Mouse (Mus musculus) lung, embryonic 16.5 days (tissue): ENCODE data around the gene Olfr1178. TPM values are rescaled to one million over a fixed set of nuclear protein-coding genes. Genes with fewer than 3 reads are reported as not detected.

Source experiments
- ATAC-seq: fragments of 200-750 bp; cut with Nextera tagmentation; 2 replicates; pipeline ENCODE4 v1.8.0; 2017; ENCODE audit warnings: low read depth, mild to moderate bottlenecking, moderate library complexity
- H3K27ac ChIP-seq: fragments of 300-500 bp; sonication (generic); 2 replicates; pipeline ENCODE4 v1.5.1; 2014; ENCODE audit warnings: mild to moderate bottlenecking, control low read depth, low read length
- H3K27me3 ChIP-seq: fragments of 300-500 bp; sonication (generic); 2 replicates; pipeline ENCODE4 v1.6.1; 2014; ENCODE audit warnings: low read depth, low read length, mixed read lengths; ENCODE audit not compliant: control insufficient read depth, insufficient read depth
- H3K36me3 ChIP-seq: fragments of 300-500 bp; sonication (generic); 2 replicates; pipeline ENCODE4 v1.6.1; 2014; ENCODE audit warnings: low read length; ENCODE audit not compliant: control insufficient read depth, insufficient read depth
- H3K4me1 ChIP-seq: fragments of 300-500 bp; sonication (generic); replicated peaks from 2 replicates; pipeline ENCODE4 v1.6.1; 2014; ENCODE audit warnings: low read length, mixed read lengths; ENCODE audit not compliant: control insufficient read depth, insufficient read depth
- H3K4me2 ChIP-seq: fragments of 300-500 bp; sonication (generic); 2 replicates; pipeline ENCODE4 v1.6.1; 2014; ENCODE audit warnings: low read depth, low read length, control low read depth
- H3K4me3 ChIP-seq: fragments of 300-500 bp; sonication (generic); 2 replicates; pipeline ENCODE4 v1.5.1; 2014; ENCODE audit warnings: mild to moderate bottlenecking, low read length, control low read depth
- H3K9ac ChIP-seq: fragments of 300-500 bp; sonication (generic); 2 replicates; pipeline ENCODE4 v1.6.1; 2014; ENCODE audit warnings: low read length, control low read depth
- H3K9me3 ChIP-seq: fragments of 300-500 bp; sonication (generic); 2 replicates; pipeline ENCODE4 v1.6.1; 2016; ENCODE audit warnings: low read length; ENCODE audit not compliant: control insufficient read depth
- WGBS: fragments of 180-500 bp; shearing (Covaris S2); extraction: QIAGEN DNeasy Blood & Tissue Kit; methylation state at CpG from one replicate; pipeline ENCODE4 v1.1.7; 2014; 5-methylcytosine and 5-hydroxymethylcytosine counted together
- polyA plus RNA-seq: library from polyadenylated mRNA; unstranded; fragments of >200 nt; fragmentation: Nextera tagmentation; extraction: Ambion mirVana; gene quantifications from 2 replicates; pipeline ENCODE4 v1.2.1, GENCODE M21; 2015

Gene Olfr1178
- not detected in 2 replicates for polyA plus RNA-seq

DNA sequence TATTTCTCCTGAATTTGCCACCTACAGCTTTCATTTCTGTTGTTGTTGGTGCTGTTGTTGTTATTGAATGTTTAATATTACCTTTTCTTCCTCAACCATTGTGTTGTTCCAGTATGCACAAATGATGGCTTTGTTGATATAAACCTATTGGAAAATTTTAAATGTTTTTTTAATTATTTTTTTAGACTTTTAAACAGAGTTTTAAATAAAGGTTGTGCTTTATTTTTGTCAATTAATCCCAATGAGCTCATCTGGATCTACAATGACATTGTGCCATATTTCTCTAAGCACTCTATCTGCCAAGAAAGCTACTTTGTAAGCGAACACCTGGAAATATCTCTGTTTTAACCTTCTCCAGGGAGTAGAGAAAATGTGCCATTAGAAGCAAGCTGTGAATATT lies at the start of gene Olfr1178:
Gene Olfr1178, plus strand, starts transcription at position 301 of the 400 bp plus-strand sequence.
- Histone ChIP-seq H3K27me3 (no peaks in the 10 kb centered on the region), H3K4me3 (no peak within 1 kb of the TSS), H3K4me1 (no peaks in the 10 kb centered on the region), H3K9ac (no peak within 1 kb of the TSS), H3K9me3 (no peaks in the 10 kb centered on the region), H3K36me3 (no peaks in the 10 kb centered on the region), H3K27ac (no peak within 1 kb of the TSS), H3K4me2 (no peak within 1 kb of the TSS)
- 82% methylated on average over 1 of the region's 1 CpGs for WGBS
- no peak for ATAC-seq

DNA sequence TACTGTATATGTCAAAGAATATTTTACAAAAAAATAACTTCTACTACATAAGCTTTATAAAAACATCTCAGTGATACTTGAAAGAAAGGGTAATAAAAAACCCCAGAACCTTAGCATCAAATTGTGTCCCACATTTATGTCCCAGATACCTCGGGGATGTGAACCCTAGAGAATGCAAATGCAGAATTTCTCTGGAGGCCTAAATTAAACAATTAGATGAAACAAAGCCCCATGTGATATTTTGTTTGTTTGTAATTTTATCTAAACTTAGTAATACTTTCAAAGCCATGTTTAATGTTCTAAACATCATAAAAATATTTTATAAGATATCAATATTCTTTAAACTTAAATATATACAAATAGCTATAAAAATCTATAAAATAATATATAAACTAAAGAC lies 40.5 kb upstream of the Olfr1178 start, which contains the start of gene Olfr1177-ps:
Gene Olfr1177-ps, minus strand, starts transcription at position 101 of the 400 bp plus-strand sequence.
- WGBS, result 79% methylated on average over 1 of the region's 1 CpGs
- Histone ChIP-seq H3K4me1 (no peaks in the 10 kb centered on the region), H3K27ac (no peak within 1 kb of the TSS), H3K36me3 (no peaks in the 10 kb centered on the region), H3K4me2 (no peak within 1 kb of the TSS), H3K9ac (no peak within 1 kb of the TSS), H3K9me3 (no peaks in the 10 kb centered on the region), H3K4me3 (no peak within 1 kb of the TSS), H3K27me3 (no peaks in the 10 kb centered on the region)
- no peak for ATAC-seq

DNA sequence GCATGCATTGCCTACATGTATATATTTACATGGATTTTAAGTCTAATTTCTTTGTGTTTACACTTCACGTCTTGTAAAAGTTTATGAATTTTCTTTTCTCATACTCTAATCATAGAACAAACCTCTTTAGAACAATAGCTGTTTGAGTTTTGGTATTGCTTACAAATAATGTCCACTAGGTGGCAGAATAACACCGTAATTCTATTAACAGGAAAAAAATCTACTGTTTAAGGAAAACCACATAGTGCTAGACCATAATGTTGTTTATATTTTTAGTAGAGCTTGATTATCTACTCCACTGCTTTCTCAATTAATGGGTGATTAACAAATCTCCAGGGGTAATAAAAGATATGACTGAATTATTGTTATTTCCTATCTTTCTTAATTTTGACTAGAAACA lies 30.6 kb upstream of the Olfr1178 start:
- no peak overlapping the region for H3K4me2 ChIP-seq
- no peak overlapping the region for H3K9ac ChIP-seq
- no peak overlapping the region for H3K4me3 ChIP-seq
- ATAC-seq, result no peak
- no peaks in the 10 kb centered on the region for H3K4me1 ChIP-seq
- no peaks in the 10 kb centered on the region for H3K27me3 ChIP-seq
- no peaks in the 10 kb centered on the region for H3K9me3 ChIP-seq
- H3K36me3 ChIP-seq, result no peaks in the 10 kb centered on the region
- WGBS, result 0% methylated on average over 2 of the region's 2 CpGs
- no peak overlapping the region for H3K27ac ChIP-seq

DNA sequence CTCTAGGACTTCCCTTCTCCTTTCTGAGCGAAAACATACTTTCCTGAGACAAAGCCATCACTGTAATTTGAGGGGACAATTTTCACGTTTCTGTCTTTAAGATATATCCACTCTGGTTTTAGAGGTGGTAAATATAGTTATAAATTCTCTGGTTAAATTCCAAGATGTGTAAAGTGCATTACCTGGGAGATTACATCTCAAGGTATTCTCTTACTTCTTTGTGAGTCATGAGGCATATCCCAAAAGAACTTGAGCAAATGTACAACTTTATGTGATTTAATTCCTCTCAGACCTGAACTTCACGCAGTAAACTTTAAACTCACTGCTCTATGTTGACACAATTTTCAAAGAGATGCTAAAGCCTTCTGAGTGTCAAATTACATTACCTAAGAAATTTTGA lies 19.5 kb downstream of the Olfr1178 start, which contains the start of gene Olfr1179:
Gene Olfr1179, minus strand, starts transcription at position 101 of the 400 bp plus-strand sequence.
- Histone ChIP-seq H3K9me3 (no peaks in the 10 kb centered on the region), H3K4me2 (no peak within 1 kb of the TSS), H3K27me3 (no peaks in the 10 kb centered on the region), H3K36me3 (no peaks in the 10 kb centered on the region), H3K4me3 (no peak within 1 kb of the TSS), H3K9ac (no peak within 1 kb of the TSS), H3K4me1 (no peaks in the 10 kb centered on the region), H3K27ac (no peak within 1 kb of the TSS)
- ATAC-seq, result no peak
- WGBS, result 67% methylated on average over 3 of the region's 3 CpGs

- Histone ChIP-seq H3K4me3 (no peak within 1 kb of the TSS), H3K9ac (no peak within 1 kb of the TSS), H3K4me2 (no peak within 1 kb of the TSS), H3K4me1 (no peaks in the 10 kb centered on the region), H3K9me3 (no peaks in the 10 kb centered on the region), H3K27me3 (no peaks in the 10 kb centered on the region), H3K27ac (no peak within 1 kb of the TSS), H3K36me3 (no peaks in the 10 kb centered on the region)
- 69% methylated on average over 2 of the region's 2 CpGs for WGBS
- no peak for ATAC-seq
Observed at GRCm38 (mm10) chr2:88419051-88419450, 32.2 kb downstream of the Olfr1178 start, which contains the start of gene Olfr1180. Gene Olfr1180, minus strand, starts transcription at chr2:88419151.

GRCm38 (mm10) chr2:88426071-88426470 lies 39.2 kb downstream of the Olfr1178 start, which contains the start of gene Olfr1181:
Gene Olfr1181, minus strand, starts transcription at chr2:88426171.
- no peak for ATAC-seq

DNA sequence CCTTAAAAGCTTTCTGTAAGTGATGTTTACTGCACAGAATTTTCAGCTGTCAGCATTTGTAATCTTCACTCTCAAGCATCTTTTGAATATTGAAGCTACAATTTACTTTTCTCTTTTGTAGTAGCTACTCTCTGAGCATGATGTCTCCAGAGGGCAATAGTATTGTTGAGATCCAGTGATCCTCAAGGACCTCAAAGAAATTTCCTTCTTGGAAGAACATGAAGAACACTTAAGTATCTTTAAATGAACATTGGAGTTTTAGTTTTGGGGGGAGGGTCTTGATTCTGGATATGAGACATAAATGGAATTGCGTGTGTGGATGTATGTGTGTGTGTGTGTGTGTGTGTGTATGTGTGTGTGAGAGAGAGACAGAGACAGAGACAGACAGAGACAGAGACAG lies 62.2 kb downstream of the Olfr1178 start, which contains the start of gene Gm13757:
Gene Gm13757, minus strand, starts transcription at position 101 of the 400 bp plus-strand sequence.
- no peak within 1 kb of the TSS for H3K9ac ChIP-seq
- H3K4me2 ChIP-seq, result no peak within 1 kb of the TSS
- no peaks in the 10 kb centered on the region for H3K9me3 ChIP-seq
- H3K4me1 ChIP-seq, result no peaks in the 10 kb centered on the region
- H3K27me3 ChIP-seq, result no peaks in the 10 kb centered on the region
- no peak for ATAC-seq
- no peak within 1 kb of the TSS for H3K4me3 ChIP-seq
- no peak within 1 kb of the TSS for H3K27ac ChIP-seq
- WGBS, result 91% methylated on average over 1 of the region's 1 CpGs
- H3K36me3 ChIP-seq, result no peaks in the 10 kb centered on the region

More at GRCm38 (mm10) chr2:88426071-88426470, 39.2 kb downstream of the Olfr1178 start, which contains the start of gene Olfr1181:
- Histone ChIP-seq H3K36me3 (no peaks in the 10 kb centered on the region), H3K27ac (no peak within 1 kb of the TSS), H3K4me3 (no peak within 1 kb of the TSS), H3K4me2 (no peak within 1 kb of the TSS), H3K9ac (no peak within 1 kb of the TSS), H3K9me3 (no peaks in the 10 kb centered on the region), H3K4me1 (no peaks in the 10 kb centered on the region), H3K27me3 (no peaks in the 10 kb centered on the region)
- WGBS, result 79% methylated on average over 1 of the region's 1 CpGs

Other genes with a start within 250 kb of the Olfr1178 start
- gene Olfr1167, start 231.9 kb upstream of the Olfr1178 start, polyA plus RNA-seq, result not detected in 2 replicates
- gene Olfr1168, start 205.2 kb upstream of the Olfr1178 start, polyA plus RNA-seq, result not detected in 2 replicates
- gene Olfr1170, start 158.7 kb upstream of the Olfr1178 start, polyA plus RNA-seq, result not detected in 2 replicates
- gene Olfr1173, start 107.2 kb upstream of the Olfr1178 start, polyA plus RNA-seq, result not detected in 2 replicates
- not detected in 2 replicates for gene Olfr1174-ps, start 71.9 kb upstream of the Olfr1178 start, polyA plus RNA-seq
- not detected in 2 replicates for gene Olfr1175-ps, start 59.8 kb upstream of the Olfr1178 start, polyA plus RNA-seq
- gene Olfr1176, start 50.3 kb upstream of the Olfr1178 start, polyA plus RNA-seq, result not detected in 2 replicates
- not detected in 2 replicates for gene Olfr1177-ps, start 40.6 kb upstream of the Olfr1178 start, polyA plus RNA-seq
- gene Olfr1179, start 19.4 kb downstream of the Olfr1178 start, polyA plus RNA-seq, result not detected in 2 replicates
- not detected in 2 replicates for gene Olfr1180, start 32.1 kb downstream of the Olfr1178 start, polyA plus RNA-seq
- gene Olfr1181, start 39.1 kb downstream of the Olfr1178 start, polyA plus RNA-seq, result not detected in 2 replicates
- gene Gm13757, start 62.1 kb downstream of the Olfr1178 start, polyA plus RNA-seq, result not detected in 2 replicates
- gene Olfr1183, start 67.8 kb downstream of the Olfr1178 start, polyA plus RNA-seq, result not detected in 2 replicates
- not detected in 2 replicates for gene Olfr1184, start 96.5 kb downstream of the Olfr1178 start, polyA plus RNA-seq
- not detected in 2 replicates for gene Olfr1185-ps1, start 106.3 kb downstream of the Olfr1178 start, polyA plus RNA-seq
- gene Olfr1186, start 131.5 kb downstream of the Olfr1178 start, polyA plus RNA-seq, result not detected in 2 replicates
- not detected in 2 replicates for gene Olfr1188, start 169.9 kb downstream of the Olfr1178 start, polyA plus RNA-seq
- gene Olfr1189, start 199.4 kb downstream of the Olfr1178 start, polyA plus RNA-seq, result not detected in 2 replicates